In the genomic region with DNA sequence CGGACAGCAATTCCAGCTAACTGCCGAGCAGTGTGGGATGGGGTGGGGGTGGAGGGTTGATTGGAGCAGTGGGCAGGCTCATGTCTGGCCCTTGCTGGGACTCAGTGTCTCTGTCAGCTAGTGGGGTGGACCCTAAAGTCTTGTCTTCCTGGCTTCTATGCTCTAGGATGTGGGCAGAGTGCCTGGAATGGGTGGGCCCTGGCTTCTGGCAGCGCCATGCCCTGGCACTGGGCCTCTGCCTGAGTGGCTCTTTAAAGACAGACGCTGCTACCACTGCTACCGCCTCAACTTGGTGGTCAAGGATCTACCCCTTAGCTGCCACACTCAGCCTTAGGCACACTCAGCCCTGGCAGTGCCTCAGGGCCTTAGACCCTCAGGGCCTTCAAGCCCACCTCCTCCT, we compare ENCODE assay signal across 8 mouse cellular contexts. TPM values are rescaled to one million over a fixed set of nuclear protein-coding genes. Genes with fewer than 3 reads are reported as not detected.
DNase-seq lines count a peak whose midpoint lies in the region; ATAC-seq and TF ChIP-seq lines count a peak whose summit lies in the region.

No protein-coding gene starts in this region.

- WGBS in forebrain, embryonic 10.5 days, result 44% methylated on average over 5 of the region's 5 CpGs
- WGBS in heart, postnatal 0 days, result 16% methylated on average over 5 of the region's 5 CpGs

- no peaks in the 10 kb centered on the region for H3K9me3 ChIP-seq in forebrain, embryonic 10.5 days
- H3K9me3 ChIP-seq in heart, postnatal 0 days (replicated peaks; ENCODE audit: control insufficient read depth, low read length), result no peaks in the 10 kb centered on the region

- H3K27ac ChIP-seq in forebrain, embryonic 10.5 days, result peak overlapping the region; percentile 84
- H3K27ac ChIP-seq in heart, postnatal 0 days (ENCODE audit: low read depth), result peak overlapping the region; percentile 98

- peak; percentile 65 to 79 for DNase-seq in urinary bladder, postnatal 36 days (ENCODE audit: low spot score in 2 of 2)
- no peak for DNase-seq in urinary bladder, postnatal 10 days (ENCODE audit: low spot score)
- no peak for DNase-seq in forebrain, embryonic 10.5 days (ENCODE audit: extremely low spot score, low spot score)
- peak; percentile 83 for DNase-seq in heart, postnatal 0 days (ENCODE audit: low spot score)
- DNase-seq in layer of hippocampus, adult 9-11 months, result peak; percentile 82
- DNase-seq in lung, postnatal 4 days, result peak; percentile 87 to 91
- no peak for DNase-seq in thymus, postnatal 36 days
- DNase-seq in natural killer cell, adult 2 months (ENCODE audit: low spot score in 2 of 2), result no peak

- TF ChIP-seq EP300 in heart, postnatal 0 days (IDR thresholded peaks at IDR 0.05; ENCODE audit: low read depth), result no peak

- peak overlapping the region; percentile 65 for H3K4me2 ChIP-seq in heart, postnatal 0 days (ENCODE audit: low read depth, low read length)

- no peaks in the 10 kb centered on the region for H3K36me3 ChIP-seq in forebrain, embryonic 10.5 days (replicated peaks)
- H3K36me3 ChIP-seq in heart, postnatal 0 days (replicated peaks; ENCODE audit: control insufficient read depth, insufficient read depth, low read length), result peaks cover 31% of the 10 kb centered on the region

- H3K4me3 ChIP-seq in forebrain, embryonic 10.5 days, result peak overlapping the region; percentile 32; the same call in 1 of the 2 replicates
- H3K4me3 ChIP-seq in heart, postnatal 0 days (ENCODE audit: low read depth, low read length), result peak overlapping the region; percentile 42

- no peak for TF ChIP-seq CTCF in heart, postnatal 0 days (IDR thresholded peaks at IDR 0.05; ENCODE audit: low read depth)

- H3K9ac ChIP-seq in heart, postnatal 0 days (replicated peaks; ENCODE audit: low read depth, low read length), result peak overlapping the region; percentile 30

- H3K27me3 ChIP-seq in forebrain, embryonic 10.5 days (ENCODE audit: poor library complexity, severe bottlenecking), result no peaks in the 10 kb centered on the region
- H3K27me3 ChIP-seq in heart, postnatal 0 days (ENCODE audit: control insufficient read depth, insufficient read depth, low read length), result no peaks in the 10 kb centered on the region

- peaks cover 87% of the 10 kb centered on the region for H3K4me1 ChIP-seq in forebrain, embryonic 10.5 days
- H3K4me1 ChIP-seq in heart, postnatal 0 days (ENCODE audit: control insufficient read depth, insufficient read depth), result peaks cover 33% of the 10 kb centered on the region

- ATAC-seq in heart, postnatal 0 days (ENCODE audit: insufficient read depth, low read depth), result peak; percentile 10; the same call in 1 of the 2 replicates

RNA-seq across cellular contexts. Expression of a gene that starts 7.2 kb away (rescaled TPM):
- polyA plus RNA-seq in forebrain, embryonic 10.5 days (2016; fragmentation: Nextera tagmentation; extraction: Ambion mirVana), result 17.8 and 20.2 TPM in 2 replicates
- 544 and 572 TPM in 2 replicates for total RNA-seq in heart, postnatal 0 days (2014; rRNA removed; ENCODE audit: low replicate concordance)
- polyA plus RNA-seq in heart, postnatal 0 days (2015; fragmentation: Nextera tagmentation; extraction: Ambion mirVana), result 721 and 737 TPM in 2 replicates

RNA-seq across cellular contexts. Expression of a gene that starts 17.7 kb away (rescaled TPM):
- polyA plus RNA-seq in forebrain, embryonic 10.5 days (2016; fragmentation: Nextera tagmentation; extraction: Ambion mirVana), result 24.5 and 24.7 TPM in 2 replicates
- 123 and 148 TPM in 2 replicates for total RNA-seq in heart, postnatal 0 days (2014; rRNA removed; ENCODE audit: low replicate concordance)
- polyA plus RNA-seq in heart, postnatal 0 days (2015; fragmentation: Nextera tagmentation; extraction: Ambion mirVana), result 133 and 137 TPM in 2 replicates

RNA-seq across cellular contexts. Expression of a gene that starts 29.2 kb away (rescaled TPM):
- polyA plus RNA-seq in forebrain, embryonic 10.5 days (2016; fragmentation: Nextera tagmentation; extraction: Ambion mirVana), result 13.3 and 13.8 TPM in 2 replicates
- 102 and 117 TPM in 2 replicates for total RNA-seq in heart, postnatal 0 days (2014; rRNA removed; ENCODE audit: low replicate concordance)
- polyA plus RNA-seq in heart, postnatal 0 days (2015; fragmentation: Nextera tagmentation; extraction: Ambion mirVana), result 44.1 and 44.3 TPM in 2 replicates

RNA-seq across cellular contexts. Expression of a gene that starts 41.8 kb away (rescaled TPM):
- 15.7 and 17.6 TPM in 2 replicates for polyA plus RNA-seq in forebrain, embryonic 10.5 days (2016; fragmentation: Nextera tagmentation; extraction: Ambion mirVana)
- 25.7 and 28.0 TPM in 2 replicates for total RNA-seq in heart, postnatal 0 days (2014; rRNA removed; ENCODE audit: low replicate concordance)
- 25.5 and 27.0 TPM in 2 replicates for polyA plus RNA-seq in heart, postnatal 0 days (2015; fragmentation: Nextera tagmentation; extraction: Ambion mirVana)

RNA-seq across cellular contexts. Expression of a gene that starts 53.2 kb away (rescaled TPM):
- 0.19 and 0.30 TPM in 2 replicates for polyA plus RNA-seq in forebrain, embryonic 10.5 days (2016; fragmentation: Nextera tagmentation; extraction: Ambion mirVana)
- not detected in 2 replicates for total RNA-seq in heart, postnatal 0 days (2014; rRNA removed; ENCODE audit: low replicate concordance)
- not detected in 2 replicates for polyA plus RNA-seq in heart, postnatal 0 days (2015; fragmentation: Nextera tagmentation; extraction: Ambion mirVana)

Comparison
In these comparisons a context has a peak if more than half of its experiments do, and no peak if none do; other contexts are left out.
1. DNase-seq: peak in urinary bladder, postnatal 36 days (2 of 2), heart, postnatal 0 days (single experiment), layer of hippocampus, adult 9-11 months (single experiment) and lung, postnatal 4 days (2 of 2); none in urinary bladder, postnatal 10 days (single experiment), forebrain, embryonic 10.5 days (single experiment), thymus, postnatal 36 days (0 of 2) and natural killer cell, adult 2 months (0 of 2).
2. RNA of a gene that starts 7.2 kb away (polyA plus RNA-seq): 721 to 737 TPM in heart, postnatal 0 days; 17.8 to 20.2 TPM in forebrain, embryonic 10.5 days; every median in the first group is over 10 times any median in the second.